Mouse (Mus musculus) lung, adult 2 months (tissue): ENCODE measurements at regions not wholly inside any gene's neighbourhood (a gene's known extent, or its start where the extent isn't known, plus 50 kb on each side); places are given as distances from the start of the nearest gene placed in this dataset.

Source experiments
- CTCF ChIP-seq: fragments of 200-500 bp; IDR thresholded peaks from 2 replicates; pipeline ENCODE4 v1.5.1; 2011; ENCODE audit warnings: mild to moderate bottlenecking, low read length, control low read depth; ENCODE audit not compliant: insufficient read depth
- POLR2A ChIP-seq: fragments of 200-500 bp; IDR thresholded peaks from 2 replicates; pipeline ENCODE4 v1.6.1; 2011; ENCODE audit warnings: low read depth, mild to moderate bottlenecking, control low read depth, low read length, borderline replicate concordance; ENCODE audit errors: extremely low read depth

- no peak for TF ChIP-seq POLR2A
- no peak for TF ChIP-seq CTCF
These were observed 64.4 kb downstream of the Syf2 start for GRCm38 (mm10) chr4:134995052-134995451.
